Mouse (Mus musculus) spleen, postnatal 36 days (tissue): ENCODE results near the gene Tmem200a.

ENCODE experiments used
- DNase-seq, 2 experiments: peaks; one replicate each; pipeline ENCODE4 v3.0.0; 2022; ENCODE audit warnings: low spot score in 2 of 2, mixed read lengths in 1 of 2

The Tmem200a gene

GRCm38 (mm10) chr10:26078521-26079142 lies at the start of gene Tmem200a:
Gene Tmem200a, minus strand, starts transcription at chr10:26079052.
- no peak for DNase-seq

GRCm38 (mm10) chr10:26119822-26120183 lies 41.0 kb upstream of the Tmem200a start:
- DNase-seq, result no peak

- no peak for DNase-seq
These were observed 40.4 kb upstream of the Tmem200a start for GRCm38 (mm10) chr10:26119067-26119821.

- DNase-seq, result no peak
These were observed 35.6 kb upstream of the Tmem200a start for GRCm38 (mm10) chr10:26114409-26114808.

- DNase-seq, result no peak
These were observed 24.6 kb upstream of the Tmem200a start for GRCm38 (mm10) chr10:26103330-26103982.

GRCm38 (mm10) chr10:26082081-26082480 lies 3.2 kb upstream of the Tmem200a start:
- DNase-seq, result no peak

- no peak for DNase-seq
These were observed 826 bp upstream of the Tmem200a start for GRCm38 (mm10) chr10:26079678-26080077.

- DNase-seq, result no peak
These were observed 976 bp downstream of the Tmem200a start, which contains the start of gene Gm9767 for GRCm38 (mm10) chr10:26077671-26078481. Gene Gm9767, plus strand, starts transcription at chr10:26078255.

GRCm38 (mm10) chr10:26076949-26077348 lies 1.9 kb downstream of the Tmem200a start:
- no peak for DNase-seq

- no peak for DNase-seq
These were observed 6.9 kb downstream of the Tmem200a start for GRCm38 (mm10) chr10:26071986-26072385.

GRCm38 (mm10) chr10:26063071-26063470 lies 15.8 kb downstream of the Tmem200a start:
- no peak for DNase-seq

- DNase-seq, result no peak
These were observed 19.1 kb downstream of the Tmem200a start for GRCm38 (mm10) chr10:26059662-26060307.

GRCm38 (mm10) chr10:26051177-26051576 lies 27.7 kb downstream of the Tmem200a start:
- DNase-seq, result no peak

- DNase-seq, result no peak
These were observed 43.9 kb downstream of the Tmem200a start for GRCm38 (mm10) chr10:26034931-26035330.

GRCm38 (mm10) chr10:26018740-26019139 lies 60.1 kb downstream of the Tmem200a start:
- no peak for DNase-seq

GRCm38 (mm10) chr10:26014298-26014697 lies 64.6 kb downstream of the Tmem200a start:
- no peak for DNase-seq

GRCm38 (mm10) chr10:26008948-26009347 lies 69.9 kb downstream of the Tmem200a start:
- DNase-seq, result no peak

GRCm38 (mm10) chr10:26005471-26005870 lies 73.4 kb downstream of the Tmem200a start:
- DNase-seq, result no peak

GRCm38 (mm10) chr10:26000893-26001292 lies 78.0 kb downstream of the Tmem200a start:
- DNase-seq, result no peak

- DNase-seq, result no peak
These were observed 79.4 kb downstream of the Tmem200a start for GRCm38 (mm10) chr10:25999291-25999930.

GRCm38 (mm10) chr10:25984056-25984455 lies 94.8 kb downstream of the Tmem200a start:
- DNase-seq, result no peak
